Mouse (Mus musculus) gastrocnemius, postnatal 10 days (tissue): ENCODE measurements around the gene Il7r. TPM values are rescaled to one million over a fixed set of nuclear protein-coding genes. Genes with fewer than 3 reads are reported as not detected.
"Not testable (repeated sequence)": the region's sequence is repeated elsewhere in the genome, so short reads cannot be mapped to it uniquely, and the experiment has no call there.

Experiments
- DNase-seq: peaks from one replicate; pipeline ENCODE4 v3.0.0; 2021; ENCODE audit warnings: mixed read lengths
- long read RNA-seq, 2 experiments: library from polyadenylated mRNA; stranded (forward); transcript quantifications; one replicate each; pipeline ENCODE4 v2.0.0; 2021
- total RNA-seq, 2 experiments: library from RNA; stranded (reverse); gene quantifications; 2 replicates each; pipeline ENCODE4 v1.2.3; 2021

The Il7r gene
- total RNA-seq = under 1 TPM; 0.12 to 0.72 TPM
- long read RNA-seq, experiment 1 = 0 reads
- long read RNA-seq, experiment 2 = 0 reads

DNA sequence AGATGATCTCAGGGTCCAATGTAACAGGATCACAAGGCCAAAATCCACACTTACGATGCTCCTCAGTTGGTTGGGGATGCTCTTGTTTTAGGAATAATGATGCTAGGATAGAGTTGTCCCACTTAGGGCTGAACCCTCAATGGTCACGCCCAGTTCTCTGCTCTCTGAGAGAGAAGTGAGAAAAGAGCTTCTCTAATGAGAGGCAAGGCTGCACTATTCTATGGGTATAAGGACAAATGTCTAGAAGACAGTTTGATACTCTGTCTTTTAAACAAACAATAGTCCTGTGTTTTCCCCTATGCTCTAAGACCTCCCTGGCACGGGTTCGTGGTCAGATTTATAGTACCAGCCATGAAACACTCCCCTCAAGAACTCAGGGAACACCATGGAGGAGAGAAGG lies at the start of gene Il7r:
Il7r (minus strand) TSS at position 101 of the 400 bp plus-strand sequence.
- DNase-seq = no peak

DNA sequence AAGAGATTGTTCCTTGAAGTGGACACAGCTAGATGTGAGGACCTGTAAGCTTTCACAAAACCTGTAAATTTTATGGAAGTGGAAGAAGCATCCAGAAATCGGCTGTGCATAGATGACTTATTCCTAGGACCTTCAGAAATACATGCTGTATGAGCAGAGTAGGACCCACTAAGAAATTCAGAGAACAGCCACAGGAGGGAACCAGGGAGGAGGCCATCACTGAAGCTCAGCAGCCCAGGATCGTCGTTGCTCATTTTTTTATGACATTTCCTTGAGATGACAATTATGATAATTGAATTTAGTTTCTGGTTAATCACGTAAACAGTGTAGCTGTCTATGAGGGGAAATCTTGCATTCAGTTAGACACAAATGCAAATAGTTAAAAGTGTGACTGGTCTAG lies 47.3 kb upstream of the Il7r start:
- no peak for DNase-seq

DNA sequence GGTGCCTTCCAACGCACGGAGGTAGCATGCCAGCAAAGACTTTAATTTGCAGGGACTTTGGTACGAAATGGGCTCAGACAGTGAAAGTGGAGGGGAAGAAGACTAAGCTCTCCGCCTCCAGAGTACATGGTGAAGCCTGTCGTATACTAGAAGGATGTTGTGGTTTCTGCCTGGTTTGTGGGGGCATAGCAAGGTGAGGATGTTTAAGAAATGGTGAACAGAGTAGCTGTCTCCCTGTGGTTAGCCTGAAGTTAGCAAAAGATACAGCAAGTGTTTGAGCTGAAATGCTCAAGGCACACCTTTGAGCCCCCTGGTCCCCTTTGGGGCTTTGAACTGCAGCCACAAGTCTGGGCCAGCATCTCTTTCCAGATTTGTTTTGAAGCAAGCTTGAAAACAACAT lies 44.8 kb upstream of the Il7r start:
- DNase-seq = no peak

DNA sequence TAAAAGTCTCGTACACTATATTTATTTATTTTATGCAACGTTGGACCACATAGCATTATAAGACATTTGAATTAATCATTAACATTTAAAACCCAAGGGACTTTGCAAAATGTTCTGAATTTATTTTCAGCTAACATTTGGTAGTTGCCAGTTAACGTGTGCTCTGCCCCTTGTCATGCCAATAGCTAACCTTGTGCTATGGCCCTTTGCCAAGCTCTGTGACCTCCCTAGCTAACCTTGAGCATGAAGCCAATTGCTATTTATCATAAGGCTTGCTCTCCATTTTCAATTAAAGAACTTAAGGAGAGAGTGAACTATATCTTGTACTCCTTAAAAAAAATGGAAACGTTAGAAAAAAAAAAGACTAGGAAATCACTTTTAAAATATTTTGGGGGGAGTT lies 43.4 kb upstream of the Il7r start:
- no peak for DNase-seq

DNA sequence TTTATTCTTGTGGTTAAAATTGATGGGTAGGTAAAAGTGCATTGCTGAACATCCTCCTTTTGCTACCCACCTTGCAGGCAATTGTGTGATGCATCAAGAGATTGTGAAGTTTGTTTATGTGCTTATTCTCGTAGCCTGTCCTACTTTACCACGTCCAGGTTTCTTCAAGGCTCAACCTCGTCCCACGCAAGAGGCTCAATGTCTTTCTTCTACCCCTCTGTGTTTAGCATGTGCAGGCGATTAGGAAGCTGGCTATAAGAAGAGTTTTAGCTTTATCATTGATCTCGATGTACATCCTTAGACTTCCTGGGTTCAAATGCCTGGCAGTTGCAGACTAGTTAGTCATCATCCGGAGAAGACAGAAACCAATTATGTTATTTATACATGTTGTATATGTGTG lies 42.7 kb upstream of the Il7r start:
- DNase-seq = no peak

DNA sequence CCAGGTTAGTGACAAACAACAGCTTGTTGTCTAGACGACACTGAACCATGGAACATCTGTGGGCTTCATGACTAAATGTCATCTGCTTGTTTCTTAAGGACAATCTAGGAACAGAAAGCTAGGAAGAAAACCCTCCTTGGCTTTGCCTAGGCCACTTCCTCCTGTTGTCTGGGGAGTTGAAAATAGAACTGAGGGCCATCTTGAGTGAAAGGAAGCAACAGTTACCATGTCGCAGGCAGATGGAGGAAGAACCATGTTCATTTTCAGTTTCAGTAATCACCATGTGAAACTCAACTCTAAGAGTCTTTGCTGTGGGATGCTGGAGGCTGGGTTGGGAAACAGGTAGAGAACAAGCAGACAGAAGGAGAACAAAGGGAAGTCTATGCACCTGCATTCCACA lies 41.9 kb upstream of the Il7r start:
- DNase-seq = no peak

DNA sequence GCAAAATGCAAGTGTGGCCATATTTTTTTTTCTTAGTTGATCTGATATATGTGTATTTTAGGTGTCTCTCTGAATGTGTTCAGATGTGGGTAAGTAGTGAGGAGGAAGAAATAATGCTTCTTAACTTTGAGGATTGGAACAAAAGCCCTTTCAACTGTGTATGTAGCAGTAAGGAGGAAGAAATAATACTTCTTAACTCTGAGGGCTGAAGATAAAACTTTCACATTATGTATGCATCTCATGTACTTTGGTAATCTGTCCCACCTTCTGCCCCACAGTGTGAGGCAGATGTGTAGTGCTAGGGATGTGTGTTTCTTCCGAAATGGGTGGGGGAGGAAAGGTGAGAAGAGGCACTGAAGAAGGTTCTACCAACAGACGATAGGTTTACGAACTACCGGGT lies 37.3 kb upstream of the Il7r start:
- no peak for DNase-seq

DNA sequence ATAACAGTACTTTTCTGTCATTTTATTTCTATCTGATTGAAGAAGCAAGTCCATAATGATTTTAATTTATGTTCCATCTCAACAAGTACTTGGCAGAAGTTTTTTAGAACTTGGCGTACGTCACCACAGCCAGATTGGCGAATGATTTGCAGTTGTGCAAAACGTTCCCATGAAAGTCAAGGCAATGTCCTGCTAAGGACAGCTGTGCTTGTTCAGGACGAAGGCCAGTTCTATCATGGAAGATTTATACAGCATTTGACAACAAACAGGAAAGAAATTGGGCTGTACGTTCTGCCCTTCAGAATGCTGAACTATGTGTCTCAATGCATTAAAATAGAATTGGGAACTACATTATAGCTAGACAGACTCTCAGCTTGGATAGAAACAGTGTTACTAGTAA lies 35.4 kb upstream of the Il7r start:
- no peak for DNase-seq

DNA sequence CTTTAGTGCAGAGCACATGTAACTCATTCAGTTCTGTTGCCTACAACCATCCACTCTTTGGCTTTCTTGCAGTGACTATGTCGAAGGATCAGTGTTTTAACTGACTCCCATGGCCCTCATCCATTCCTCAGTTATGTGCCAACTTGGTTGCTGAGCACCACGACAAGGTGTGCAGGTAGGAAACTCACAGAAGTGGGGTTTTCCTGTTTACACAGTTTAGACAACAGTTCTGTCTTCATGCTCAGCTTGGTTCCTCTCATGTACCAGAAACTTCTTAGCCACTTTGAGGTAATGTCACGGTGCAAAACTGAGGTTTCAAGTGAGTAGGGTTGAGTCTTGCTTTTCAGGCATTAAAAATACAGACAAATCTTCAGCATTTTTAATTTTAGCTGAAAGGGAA lies 34.2 kb upstream of the Il7r start:
- no peak for DNase-seq

DNA sequence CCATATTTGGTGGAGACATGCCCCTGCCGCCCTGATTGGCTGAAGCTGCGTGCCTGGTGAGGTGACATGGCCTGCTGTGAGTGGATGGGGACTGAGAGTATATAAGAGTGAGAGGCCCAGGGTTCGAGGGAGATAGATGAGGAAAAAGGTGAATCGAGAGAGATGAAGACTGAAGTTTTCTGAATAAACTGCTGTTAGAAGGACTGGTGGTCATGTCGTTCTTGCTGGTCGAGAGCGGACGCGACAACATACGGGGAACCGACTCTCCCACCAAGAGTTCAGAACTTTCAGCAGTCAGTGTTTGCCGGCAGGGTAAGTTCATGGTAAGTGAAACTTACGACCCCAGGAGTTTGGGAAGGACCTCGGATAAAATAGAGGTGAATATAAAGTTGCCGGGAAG lies 27.3 kb upstream of the Il7r start:
- not testable (repeated sequence) for DNase-seq

DNA sequence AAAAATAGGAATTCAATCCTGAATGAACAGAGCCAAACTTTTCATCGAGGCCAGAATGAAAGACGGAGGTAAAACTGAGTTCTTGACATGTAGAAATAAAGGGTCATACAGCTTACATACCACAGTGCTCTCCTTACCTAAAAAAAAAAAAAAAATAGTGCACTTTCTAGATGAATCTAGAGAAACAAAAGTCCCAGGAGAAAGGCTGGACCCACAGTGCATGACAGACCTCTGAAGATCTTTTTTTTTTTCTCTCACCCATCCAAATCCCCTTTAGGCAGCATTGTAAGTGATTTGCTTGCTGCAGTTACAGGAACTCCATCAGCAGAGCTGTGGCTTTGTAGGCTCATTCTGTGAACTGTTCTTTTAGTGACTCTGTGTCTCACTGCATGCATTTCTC lies 19.0 kb upstream of the Il7r start:
- DNase-seq = no peak

DNA sequence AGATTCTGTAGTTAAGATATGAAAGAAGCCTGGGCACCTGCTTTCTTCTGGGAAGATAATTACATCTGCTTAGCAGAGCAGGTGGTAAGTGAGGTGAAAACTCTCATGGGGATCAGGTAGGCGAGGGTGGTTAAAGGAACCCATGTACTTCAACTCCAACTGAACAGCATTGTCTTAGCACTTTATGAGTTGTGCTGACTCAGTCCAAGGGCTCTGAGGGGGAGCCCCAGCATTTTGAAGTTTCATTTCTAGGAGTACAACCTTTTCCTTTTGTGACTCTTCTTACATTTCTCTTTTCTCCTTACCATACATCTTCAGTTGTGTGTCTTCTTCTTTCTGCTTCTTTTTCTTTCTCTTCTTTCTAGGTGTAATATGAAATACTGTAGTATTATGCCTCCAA lies 5.2 kb upstream of the Il7r start:
- no peak for DNase-seq

DNA sequence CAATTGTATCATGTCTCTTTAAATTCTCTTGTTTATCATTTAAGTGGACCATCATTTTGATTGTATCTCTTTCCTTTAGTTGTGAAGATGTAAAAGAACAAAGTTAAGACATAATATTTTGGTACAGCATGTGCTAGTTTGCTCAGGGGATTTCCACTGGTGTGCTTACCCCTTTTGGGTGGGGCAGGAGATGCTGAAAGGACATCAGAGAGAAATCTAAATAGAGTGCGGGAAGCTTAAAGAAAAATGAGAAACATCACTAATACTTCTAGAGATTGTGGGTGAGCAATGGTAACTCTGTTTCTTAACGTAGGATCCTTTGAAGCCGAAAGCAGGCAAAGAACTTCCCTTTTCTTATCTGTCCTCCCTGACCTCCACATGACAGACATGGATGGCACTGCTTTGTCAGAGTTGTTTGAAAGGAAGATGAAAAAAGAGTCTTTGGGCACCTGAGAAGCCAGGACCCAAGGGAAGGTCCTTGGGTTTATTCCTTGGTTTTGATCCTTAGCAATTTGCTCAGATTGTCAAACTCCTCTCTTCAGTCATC lies 3.5 kb upstream of the Il7r start:
- no peak for DNase-seq

DNA sequence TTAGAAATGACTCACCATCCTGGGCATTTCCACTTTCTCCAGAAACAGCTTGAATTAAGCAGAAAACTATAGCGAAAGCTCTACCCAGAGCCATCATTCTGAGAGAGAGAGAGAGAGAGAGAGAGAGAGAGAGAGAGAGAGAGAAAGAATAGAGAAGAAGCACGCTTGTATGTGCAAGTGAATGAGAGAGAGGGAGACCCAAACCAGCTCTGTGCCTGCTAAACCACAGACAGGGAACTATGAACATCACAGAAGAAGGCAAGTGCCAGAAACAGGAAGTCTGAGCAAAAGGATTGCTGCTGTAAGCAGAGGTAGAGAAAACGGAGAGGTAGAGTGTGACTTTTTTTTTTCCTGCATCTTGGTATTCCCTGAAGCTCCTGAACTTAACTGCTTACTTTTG lies 330 bp downstream of the Il7r start:
- no peak for DNase-seq

DNA sequence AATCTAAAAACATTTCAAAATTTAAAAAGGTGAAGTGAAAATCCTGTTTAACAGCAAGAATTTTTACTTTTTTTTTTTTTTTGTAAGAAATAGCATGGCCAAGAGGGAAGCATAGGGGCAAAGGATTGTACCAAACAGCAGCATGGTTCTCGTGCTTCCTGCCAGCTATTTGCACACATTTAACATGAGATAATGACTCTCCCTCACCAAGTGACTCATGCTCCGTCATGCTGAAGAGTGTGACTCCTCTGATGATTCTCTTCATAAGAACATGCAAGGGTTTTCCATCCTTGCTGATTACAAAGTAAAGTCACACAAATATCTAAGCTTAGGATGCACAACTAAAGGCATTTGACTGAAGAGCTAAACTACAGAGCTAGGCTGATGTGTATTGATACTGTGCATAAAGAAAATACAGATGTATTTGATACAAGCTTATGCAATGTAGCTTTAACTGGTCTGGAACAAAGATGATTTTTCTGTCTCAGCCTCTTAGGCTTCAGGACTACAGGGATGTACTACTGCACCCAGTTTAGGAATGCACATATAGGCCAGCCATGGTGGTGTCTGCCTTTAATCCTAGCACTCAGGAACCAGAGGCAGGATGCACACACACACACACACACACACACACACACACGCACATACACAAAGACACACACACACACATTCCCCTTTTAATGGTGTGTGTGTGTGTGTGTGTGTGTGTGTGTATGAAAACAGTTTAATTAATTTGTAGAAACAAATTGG lies 1.6 kb downstream of the Il7r start:
- no peak for DNase-seq

DNA sequence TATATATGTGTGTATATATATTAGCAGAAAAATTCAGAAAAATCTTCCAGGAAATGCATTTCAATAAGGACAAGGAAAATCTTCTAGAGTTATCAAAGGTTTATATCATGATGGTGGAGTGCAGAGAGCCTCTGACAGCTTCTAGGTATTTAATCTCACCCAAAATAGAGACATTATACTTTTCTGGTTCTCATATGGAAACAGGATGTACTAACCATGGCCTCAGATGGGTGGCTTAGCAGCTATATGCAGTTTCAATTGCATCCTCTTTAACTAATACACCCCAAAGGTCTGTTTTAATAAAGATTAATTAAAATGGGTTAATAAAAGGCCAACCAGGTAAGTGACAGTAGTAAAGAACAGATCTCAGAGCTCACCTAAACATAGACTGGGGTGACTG lies 3.6 kb downstream of the Il7r start:
- no peak for DNase-seq

DNA sequence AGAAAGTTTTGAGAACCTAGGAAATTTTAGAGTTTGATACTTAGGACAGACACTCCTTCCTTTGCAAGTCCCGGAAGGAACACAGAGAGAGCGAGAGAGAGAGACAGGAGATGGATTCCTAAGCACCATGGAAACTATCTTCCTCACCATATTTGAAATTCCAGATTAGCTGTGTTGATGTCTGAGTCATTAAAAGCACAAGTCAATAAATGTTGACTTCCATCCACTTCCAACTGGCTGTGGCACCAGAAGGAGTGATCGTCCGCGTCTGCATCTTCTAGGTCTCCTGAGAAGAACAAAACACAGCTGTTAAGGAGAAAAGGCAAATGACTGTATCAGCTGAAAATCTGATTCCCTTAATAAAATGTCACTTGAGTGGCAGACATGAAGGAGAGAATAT lies 5.1 kb downstream of the Il7r start:
- no peak for DNase-seq

DNA sequence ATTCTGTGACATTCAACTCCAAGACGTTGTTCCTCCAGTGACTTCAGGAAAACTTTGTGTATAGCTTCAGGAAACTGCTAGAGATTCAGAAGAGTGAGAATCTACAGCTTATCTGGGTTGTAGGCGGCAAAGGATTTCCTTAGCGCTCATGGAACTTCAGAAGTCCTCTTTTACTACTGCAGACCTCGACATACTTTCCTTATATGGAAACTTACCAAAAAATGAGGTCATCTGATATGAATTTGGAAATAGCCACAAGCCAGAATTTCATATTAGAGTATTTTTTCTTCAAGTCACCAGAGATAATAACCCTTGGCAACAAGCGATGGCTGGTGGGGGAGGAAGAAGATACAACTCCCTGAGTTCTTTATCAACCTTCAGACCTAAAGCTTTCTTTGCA lies 6.0 kb downstream of the Il7r start:
- DNase-seq = no peak

DNA sequence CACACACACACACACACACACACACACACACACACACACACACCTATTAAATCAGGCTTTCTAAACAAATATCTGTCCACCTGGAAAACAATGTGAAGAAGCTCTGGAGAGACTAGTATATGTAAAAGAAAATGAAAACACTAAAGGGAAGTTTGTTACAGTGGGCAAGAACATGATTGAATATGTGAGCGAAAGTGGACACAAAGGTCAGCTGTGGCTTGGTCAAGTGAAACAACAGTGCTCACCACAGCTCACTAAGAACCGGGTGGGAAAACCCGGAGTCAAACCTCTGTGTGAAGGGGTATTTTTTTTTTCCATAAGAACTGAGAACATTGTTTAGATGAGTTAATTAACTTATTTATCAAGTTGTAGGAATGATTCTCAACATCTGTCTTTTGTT lies 6.9 kb downstream of the Il7r start:
- no peak for DNase-seq

DNA sequence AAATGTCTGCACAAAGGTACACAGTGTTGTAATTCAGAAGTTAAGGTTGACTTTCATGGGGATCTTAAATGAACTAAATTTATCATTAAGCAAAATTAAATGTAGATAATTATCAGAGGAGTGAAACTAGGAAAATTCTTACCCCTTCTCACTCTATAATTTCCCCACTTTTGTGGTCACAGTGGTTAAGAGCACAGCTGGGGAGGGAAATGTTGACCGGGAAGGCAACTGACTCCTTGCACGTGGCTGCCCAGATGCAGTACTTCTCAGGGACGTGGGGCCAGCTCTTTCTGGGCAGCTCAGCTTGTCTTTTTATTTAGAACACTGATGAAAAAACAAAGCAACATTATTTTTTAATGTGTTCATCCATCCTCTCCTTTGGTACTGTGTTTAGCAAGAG lies 37.9 kb downstream of the Il7r start:
- no peak for DNase-seq

DNA sequence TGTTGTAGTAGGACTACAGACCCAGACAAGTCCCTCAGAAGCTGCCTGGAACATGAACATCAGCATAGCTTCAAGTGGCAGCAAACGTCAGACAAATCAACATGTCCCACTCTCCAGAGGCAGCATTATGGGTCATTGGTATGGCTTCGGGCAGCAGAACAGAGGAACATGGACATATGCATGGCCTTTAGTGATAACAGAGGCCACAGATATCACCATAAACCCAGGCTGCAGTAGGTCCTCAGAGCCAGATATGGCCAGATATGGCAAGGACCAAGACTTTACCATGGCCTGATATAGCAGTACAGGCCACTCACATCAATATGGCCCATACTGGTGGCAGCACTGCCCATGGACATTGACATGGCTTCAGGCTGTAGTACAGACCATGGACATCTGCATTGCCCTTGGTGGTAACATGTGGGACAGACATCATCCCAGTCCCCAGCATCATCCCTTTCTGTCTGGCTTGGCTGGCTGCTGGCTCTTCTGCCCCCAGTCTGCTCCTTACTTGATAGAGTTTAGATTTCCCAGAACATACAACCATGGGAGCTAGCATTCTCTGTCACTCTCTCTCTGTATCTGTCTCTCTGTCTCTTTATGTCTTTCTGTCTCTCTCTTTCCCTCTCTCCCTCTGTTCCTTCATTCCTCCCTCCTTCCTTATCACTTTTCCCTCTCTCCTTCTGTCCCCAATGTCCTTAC lies 40.4 kb downstream of the Il7r start:
- DNase-seq = no peak

DNA sequence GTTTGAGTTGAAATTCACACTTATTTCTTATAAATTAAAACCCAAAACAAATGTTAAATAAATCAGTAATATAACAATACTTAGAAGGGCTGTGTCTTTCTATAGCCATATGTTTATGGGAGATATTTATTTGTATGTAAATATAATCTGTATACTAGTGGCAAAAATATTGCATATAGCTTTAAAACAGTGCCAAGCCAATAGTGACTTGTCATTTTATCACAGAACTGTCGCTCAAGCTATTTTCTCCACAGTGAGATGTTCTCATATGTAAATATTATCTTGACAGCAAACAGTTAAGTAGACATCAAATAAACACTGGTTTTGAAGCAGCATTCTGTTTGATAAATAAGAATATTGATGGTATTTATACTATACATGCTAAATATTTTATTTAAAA lies 56.8 kb downstream of the Il7r start:
- no peak for DNase-seq

DNA sequence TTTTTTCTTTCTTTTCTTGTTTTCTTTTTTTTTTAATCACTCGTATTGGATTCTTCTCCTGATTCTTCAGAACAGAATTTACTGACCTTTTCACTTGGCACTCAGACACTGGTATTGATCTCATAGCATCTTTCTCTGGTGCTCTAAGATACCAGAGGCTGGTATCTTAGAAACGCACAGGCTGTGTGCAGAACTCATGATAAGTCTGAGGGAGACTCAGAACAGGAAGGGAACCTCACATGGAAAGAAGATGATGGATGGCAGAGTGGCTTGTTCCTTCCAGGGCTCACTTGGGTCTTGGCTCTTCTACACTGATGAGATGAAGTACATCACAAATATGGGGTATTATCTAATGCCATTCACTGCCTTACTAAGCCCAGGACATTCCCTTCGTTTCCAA lies 57.4 kb downstream of the Il7r start:
- no peak for DNase-seq

DNA sequence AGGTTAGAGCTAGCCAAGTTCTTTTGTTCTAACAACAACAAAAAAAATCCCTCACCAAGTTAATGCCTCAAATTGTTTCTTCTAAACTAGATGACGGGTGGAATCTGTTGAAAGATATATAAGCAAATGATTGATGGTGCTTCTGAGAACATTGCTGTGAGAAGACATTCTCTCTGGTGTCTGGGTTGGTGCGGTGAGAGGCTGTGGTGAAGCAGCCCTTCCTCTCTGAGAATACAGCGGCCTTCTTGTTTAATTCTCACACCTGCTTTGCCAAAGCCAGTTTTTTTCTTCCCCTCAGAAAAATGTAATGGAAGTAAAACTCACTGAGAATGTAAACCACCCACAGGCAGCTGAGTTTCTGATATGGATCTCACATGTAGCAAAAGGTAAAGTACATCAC lies 57.8 kb downstream of the Il7r start:
- no peak for DNase-seq
